Mouse (Mus musculus) limb, embryonic 13.5 days (tissue): ENCODE results near the gene Rad9b. TPM values are rescaled to one million over a fixed set of nuclear protein-coding genes. Genes with fewer than 3 reads are reported as not detected.
"Not testable (repeated sequence)": the region's sequence is repeated elsewhere in the genome, so short reads cannot be mapped to it uniquely, and the experiment has no call there.

Source experiments
- ATAC-seq: fragments of 200-750 bp; cut with Nextera tagmentation; 2 replicates; pipeline ENCODE4 v1.8.0; 2017; ENCODE audit warnings: low read depth, moderate number of reproducible peaks, moderate TSS enrichment; ENCODE audit not compliant: low FRiP score
- H3K27ac ChIP-seq: fragments of 300-500 bp; sonication (generic); 2 replicates; pipeline ENCODE4 v1.5.1; 2015; ENCODE audit warnings: inconsistent platforms, mild to moderate bottlenecking, moderate library complexity
- H3K27me3 ChIP-seq: fragments of 300-500 bp; sonication (generic); 2 replicates; pipeline ENCODE4 v1.6.1; 2015; ENCODE audit warnings: mild to moderate bottlenecking, inconsistent platforms
- H3K36me3 ChIP-seq: fragments of 300-500 bp; sonication (generic); 2 replicates; pipeline ENCODE4 v1.6.1; 2015; ENCODE audit warnings: inconsistent platforms, mild to moderate bottlenecking, moderate library complexity
- H3K4me1 ChIP-seq: fragments of 300-500 bp; sonication (generic); 2 replicates; pipeline ENCODE4 v1.6.1; 2015; ENCODE audit warnings: inconsistent platforms
- H3K4me2 ChIP-seq: fragments of 300-500 bp; sonication (generic); replicated peaks from 2 replicates; pipeline ENCODE4 v1.6.1; 2015; ENCODE audit warnings: inconsistent platforms, mild to moderate bottlenecking, moderate library complexity
- H3K4me3 ChIP-seq: fragments of 300-500 bp; sonication (generic); 2 replicates; pipeline ENCODE4 v1.5.1; 2015; ENCODE audit warnings: moderate library complexity, mild to moderate bottlenecking, inconsistent platforms
- H3K9ac ChIP-seq: fragments of 300-500 bp; sonication (generic); 2 replicates; pipeline ENCODE4 v1.6.1; 2015; ENCODE audit warnings: mild to moderate bottlenecking, inconsistent platforms
- H3K9me3 ChIP-seq: fragments of 300-500 bp; sonication (generic); 2 replicates; pipeline ENCODE4 v1.6.1; 2016; ENCODE audit warnings: inconsistent platforms
- WGBS: fragments of 180-500 bp; shearing (Covaris S2); methylation state at CpG from one replicate; pipeline ENCODE4 v1.1.7; 2015; 5-methylcytosine and 5-hydroxymethylcytosine counted together
- polyA plus RNA-seq: library from polyadenylated mRNA; unstranded; fragments of >200 nt; fragmentation: Nextera tagmentation; extraction: Ambion mirVana; gene quantifications from 2 replicates; pipeline ENCODE4 v1.2.1, GENCODE M21; 2015

Gene Rad9b
- polyA plus RNA-seq, 1 experiment from 2014 or later = 17.1 TPM

DNA sequence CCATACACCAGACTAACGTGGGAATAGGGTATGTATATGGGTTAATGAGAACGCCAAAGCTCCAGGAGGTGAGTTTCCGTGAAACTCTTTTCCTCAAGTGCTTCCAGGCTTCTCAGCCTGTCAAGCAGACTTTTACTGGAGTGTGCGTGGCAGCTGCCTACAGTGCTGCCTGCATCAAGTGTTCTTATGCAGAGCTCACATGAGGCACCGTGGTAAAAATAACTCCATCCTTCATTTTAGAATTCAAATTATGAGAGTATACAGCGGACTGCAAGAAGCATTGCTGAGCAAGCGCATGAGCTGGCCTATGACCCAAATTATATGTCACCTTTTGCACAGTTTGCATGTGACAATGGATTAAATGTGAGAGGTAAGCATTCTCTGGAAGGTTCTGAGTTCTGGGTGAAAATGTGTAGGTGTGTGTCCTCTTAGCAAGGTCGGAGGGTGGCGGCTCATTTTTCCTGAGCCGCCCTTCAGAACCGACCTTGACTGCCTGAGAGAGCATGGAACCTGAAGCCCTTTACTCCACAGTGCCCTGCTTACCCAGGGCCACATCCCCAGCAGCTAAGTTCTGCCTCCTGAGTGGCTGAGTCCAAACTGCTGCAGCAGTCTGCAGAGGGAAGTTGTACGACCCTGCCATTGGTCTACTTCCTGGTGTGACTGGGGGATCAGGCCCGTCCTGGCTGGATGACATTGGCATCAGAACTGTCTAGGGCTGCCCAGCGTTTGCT is 34.4 kb downstream of the Rad9b start:
- Histone ChIP-seq H3K9ac (no peak overlapping the region), H3K4me3 (no peak overlapping the region), H3K36me3 (peaks cover 54% of the 10 kb centered on the region), H3K27ac (peak overlapping the region; percentile 39; the same call in 1 of the 2 replicates), H3K4me1 (peaks cover 39% of the 10 kb centered on the region), H3K4me2 (no peak overlapping the region), H3K27me3 (no peaks in the 10 kb centered on the region), H3K9me3 (no peaks in the 10 kb centered on the region)
- 0 out of 2 replicates have a peak, but pooled peaks have one; percentile 37 for ATAC-seq
- 65% methylated on average over 14 of the region's 14 CpGs for WGBS

DNA sequence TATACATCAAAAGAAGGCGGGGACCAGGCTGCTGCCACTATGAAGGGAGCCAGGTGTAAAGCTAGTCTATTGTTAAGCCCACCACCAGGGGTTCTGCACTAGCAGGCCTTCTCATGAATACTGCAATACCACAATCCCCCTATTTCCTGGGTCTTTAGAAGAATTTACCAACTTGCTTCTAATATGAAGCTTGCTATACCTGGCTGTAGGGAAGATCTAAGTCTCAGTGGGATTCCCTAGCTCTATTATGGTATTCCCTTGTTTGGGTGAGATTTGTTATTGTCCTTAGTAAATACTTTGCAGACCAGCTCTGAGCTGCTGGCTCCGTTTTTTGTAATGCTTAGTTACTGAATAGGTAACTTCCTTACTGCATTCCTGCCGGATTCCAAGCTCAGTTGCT is 35.1 kb downstream of the Rad9b start:
- H3K9ac ChIP-seq, ATAC-seq, H3K4me2 ChIP-seq, H3K27ac ChIP-seq, H3K27me3 ChIP-seq, H3K4me3 ChIP-seq, H3K9me3 ChIP-seq: not testable (repeated sequence)
- Histone ChIP-seq H3K4me1 (peaks cover 40% of the 10 kb centered on the region), H3K36me3 (peaks cover 52% of the 10 kb centered on the region)
- 57% methylated on average over 3 of the region's 3 CpGs for WGBS

GRCm38 (mm10) chr5:122318100-122318499 is 35.9 kb downstream of the Rad9b start:
- H3K27ac ChIP-seq = no peak overlapping the region
- H3K27me3 ChIP-seq = no peaks in the 10 kb centered on the region
- no peaks in the 10 kb centered on the region for H3K9me3 ChIP-seq
- no peak overlapping the region for H3K4me3 ChIP-seq
- peaks cover 58% of the 10 kb centered on the region for H3K36me3 ChIP-seq
- WGBS = 69% methylated on average over 3 of the region's 3 CpGs
- peaks cover 40% of the 10 kb centered on the region for H3K4me1 ChIP-seq
- no peak overlapping the region for H3K4me2 ChIP-seq
- no peak for ATAC-seq
- H3K9ac ChIP-seq = no peak overlapping the region

GRCm38 (mm10) chr5:122317329-122318045 is 36.5 kb downstream of the Rad9b start:
- Histone ChIP-seq H3K9ac (no peak overlapping the region), H3K36me3 (peaks cover 58% of the 10 kb centered on the region), H3K4me3 (no peak overlapping the region), H3K9me3 (no peaks in the 10 kb centered on the region), H3K4me2 (no peak overlapping the region), H3K4me1 (peaks cover 40% of the 10 kb centered on the region), H3K27ac (no peak overlapping the region), H3K27me3 (no peaks in the 10 kb centered on the region)
- no peak for ATAC-seq
- 81% methylated on average over 11 of the region's 11 CpGs for WGBS

DNA sequence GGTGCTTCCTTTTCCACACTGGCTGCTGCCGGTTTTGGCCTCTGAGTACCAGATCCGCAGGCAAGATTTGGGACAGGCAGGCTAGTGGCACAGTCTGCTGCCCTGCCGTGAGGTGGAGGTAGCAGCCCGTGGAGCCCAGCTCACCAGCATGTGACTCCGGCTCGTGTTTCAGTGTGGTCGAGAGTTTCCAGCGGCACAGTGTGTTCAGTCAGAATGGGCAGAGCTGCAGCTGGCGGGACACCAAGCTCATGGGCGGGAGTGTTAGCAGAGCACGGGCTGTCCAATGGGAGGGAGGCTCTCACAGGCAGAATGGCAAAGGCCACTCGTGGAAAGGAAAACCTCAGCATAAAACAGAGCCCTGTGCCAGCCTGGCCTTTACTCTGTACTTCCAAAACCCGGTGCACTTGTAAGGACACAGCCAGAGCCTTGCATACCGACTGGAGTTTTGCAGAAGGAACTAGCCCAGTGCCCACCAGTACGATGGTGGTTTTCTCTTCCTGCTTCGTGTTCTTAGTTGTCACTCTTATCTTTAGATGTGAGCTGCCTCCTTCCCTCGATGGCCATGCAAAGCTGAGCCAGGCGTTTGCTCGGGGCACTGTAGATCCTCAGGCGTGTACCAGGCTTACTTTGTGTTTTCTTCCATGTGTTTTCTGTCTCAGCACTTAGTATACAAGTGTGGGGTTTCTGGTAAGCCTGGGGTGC is 38.9 kb downstream of the Rad9b start:
- Histone ChIP-seq H3K9ac (0 out of 2 replicates have a peak overlapping the region, but pooled peaks have one; percentile 31), H3K9me3 (no peaks in the 10 kb centered on the region), H3K4me1 (peaks cover 34% of the 10 kb centered on the region), H3K4me2 (no peak overlapping the region), H3K36me3 (peaks cover 58% of the 10 kb centered on the region), H3K27ac (peak overlapping the region; percentile 33; the same call in 1 of the 2 replicates), H3K27me3 (no peaks in the 10 kb centered on the region), H3K4me3 (no peak overlapping the region)
- ATAC-seq = peak; percentile 51; the same call in 1 of the 2 replicates
- 68% methylated on average over 20 of the region's 20 CpGs for WGBS

DNA sequence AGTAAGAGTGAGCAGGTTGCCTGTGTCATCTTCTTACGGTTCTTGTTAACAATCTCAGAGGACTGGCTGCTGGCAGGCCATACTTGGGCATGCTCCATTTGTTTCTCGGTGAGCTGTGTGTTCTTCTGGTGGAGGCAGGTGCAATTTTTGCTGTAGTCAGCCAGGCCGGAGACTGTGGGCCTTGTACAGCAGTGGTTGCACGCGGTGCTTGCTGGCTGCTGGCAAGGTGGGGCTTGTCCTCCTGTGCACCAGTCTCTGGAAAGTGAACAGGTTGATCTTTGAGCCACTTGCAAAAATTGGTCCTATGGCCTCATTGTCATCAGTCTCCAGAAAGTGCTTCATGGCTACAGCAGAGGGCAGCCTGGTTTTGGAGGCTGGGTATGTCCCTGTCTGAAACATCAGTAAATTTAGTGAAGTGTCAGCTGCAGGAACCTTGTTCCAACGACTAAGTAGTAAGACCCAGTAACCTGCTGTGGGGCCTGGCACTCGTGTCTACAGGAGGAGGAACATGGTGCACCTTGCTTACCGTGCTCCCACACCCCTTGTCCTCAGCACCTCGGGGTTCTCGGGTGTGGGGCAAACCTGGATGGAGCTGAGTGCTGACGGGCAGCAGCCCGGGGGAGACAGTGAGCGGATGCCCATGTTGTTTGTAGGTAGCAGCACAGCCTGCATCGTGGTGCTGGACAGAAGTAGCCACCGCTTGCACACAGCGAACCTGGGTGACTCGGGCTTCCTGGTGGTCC is 40.9 kb downstream of the Rad9b start:
- no peak overlapping the region for H3K27ac ChIP-seq
- no peak overlapping the region for H3K4me3 ChIP-seq
- H3K36me3 ChIP-seq = peaks cover 65% of the 10 kb centered on the region
- H3K4me1 ChIP-seq = peaks cover 14% of the 10 kb centered on the region
- 90% methylated on average over 17 of the region's 17 CpGs for whole genome bisulfite sequencing
- no peak overlapping the region for H3K9ac ChIP-seq
- no peak overlapping the region for H3K4me2 ChIP-seq
- no peaks in the 10 kb centered on the region for H3K27me3 ChIP-seq
- ATAC-seq = no peak
- no peaks in the 10 kb centered on the region for H3K9me3 ChIP-seq

DNA sequence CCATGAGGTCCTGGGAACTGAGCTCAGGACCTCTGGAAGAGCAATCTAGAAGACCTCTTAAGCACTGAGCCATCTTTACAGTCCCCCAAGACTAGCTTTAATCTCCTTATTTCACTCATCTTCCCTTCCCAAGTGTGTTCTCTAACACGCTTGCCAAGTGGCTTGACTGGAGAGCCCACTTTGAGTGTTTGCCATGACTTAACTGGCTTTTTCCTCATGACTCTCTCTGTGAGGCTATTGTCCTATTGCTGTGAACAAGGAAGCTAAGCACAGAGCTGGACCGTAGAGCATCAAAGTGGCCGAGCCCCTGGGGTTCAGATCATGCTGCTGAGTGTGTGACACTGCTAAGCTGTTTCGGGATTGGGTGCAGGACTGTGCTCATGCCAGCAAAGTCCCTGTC is 41.7 kb downstream of the Rad9b start:
- ATAC-seq = no peak
- H3K36me3 ChIP-seq = peaks cover 65% of the 10 kb centered on the region
- 97% methylated on average over 4 of the region's 4 CpGs for WGBS

GRCm38 (mm10) chr5:122311692-122312091 is 42.3 kb downstream of the Rad9b start:
- H3K27ac ChIP-seq = no peak overlapping the region
- no peak overlapping the region for H3K4me2 ChIP-seq
- 69% methylated on average over 7 of the region's 7 CpGs for WGBS
- peaks cover 65% of the 10 kb centered on the region for H3K36me3 ChIP-seq
- peaks cover 9% of the 10 kb centered on the region for H3K4me1 ChIP-seq
- 0 out of 2 replicates have a peak overlapping the region, but pooled peaks have one; percentile 25 for H3K9ac ChIP-seq
- H3K9me3 ChIP-seq = no peaks in the 10 kb centered on the region
- ATAC-seq = no peak
- no peak overlapping the region for H3K4me3 ChIP-seq
- H3K27me3 ChIP-seq = no peaks in the 10 kb centered on the region

More for the DNA sequence above, 41.7 kb downstream of the Rad9b start:
- peaks cover 9% of the 10 kb centered on the region for H3K4me1 ChIP-seq
- H3K4me3 ChIP-seq = no peak overlapping the region
- no peaks in the 10 kb centered on the region for H3K27me3 ChIP-seq
- H3K4me2 ChIP-seq = no peak overlapping the region
- no peak overlapping the region for H3K27ac ChIP-seq
- no peak overlapping the region for H3K9ac ChIP-seq
- H3K9me3 ChIP-seq = no peaks in the 10 kb centered on the region

- Histone ChIP-seq H3K4me3 (no peak overlapping the region), H3K9me3 (no peaks in the 10 kb centered on the region), H3K36me3 (peaks cover 64% of the 10 kb centered on the region), H3K4me1 (peaks cover 9% of the 10 kb centered on the region), H3K27me3 (no peaks in the 10 kb centered on the region), H3K4me2 (no peak overlapping the region), H3K9ac (no peak overlapping the region), H3K27ac (no peak overlapping the region)
- WGBS = 90% methylated on average over 8 of the region's 8 CpGs
- ATAC-seq = no peak
Measured at GRCm38 (mm10) chr5:122310699-122311098, 43.3 kb downstream of the Rad9b start.

DNA sequence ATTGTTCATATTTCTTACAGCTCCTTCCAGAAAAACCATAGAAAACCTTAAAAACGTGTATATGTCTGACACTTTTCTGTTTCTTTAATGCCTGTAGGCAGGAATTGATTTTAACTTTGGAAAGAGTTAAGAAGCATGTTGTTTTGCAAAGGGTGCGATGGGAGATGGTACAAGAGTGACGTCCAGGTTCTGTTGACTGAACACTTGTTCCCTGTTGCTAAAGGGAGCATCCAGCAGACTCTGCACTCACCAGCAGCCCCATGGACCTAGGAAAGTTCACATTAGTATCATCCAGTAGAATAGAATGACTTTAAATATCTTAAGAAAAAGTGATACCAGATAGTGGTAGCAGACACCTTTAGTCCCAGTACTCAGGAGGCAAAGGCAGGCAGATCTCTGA is 47.5 kb downstream of the Rad9b start:
- H3K27me3 ChIP-seq = no peaks in the 10 kb centered on the region
- no peak for ATAC-seq
- no peaks in the 10 kb centered on the region for H3K9me3 ChIP-seq
- H3K9ac ChIP-seq = no peak overlapping the region
- H3K4me2 ChIP-seq = no peak overlapping the region
- peaks cover 24% of the 10 kb centered on the region for H3K36me3 ChIP-seq
- no peak overlapping the region for H3K27ac ChIP-seq
- H3K4me3 ChIP-seq = no peak overlapping the region
- peaks cover 32% of the 10 kb centered on the region for H3K4me1 ChIP-seq
- 91% methylated on average over 3 of the region's 3 CpGs for WGBS

GRCm38 (mm10) chr5:122305472-122305871 is 48.6 kb downstream of the Rad9b start:
- H3K36me3 ChIP-seq = peaks cover 16% of the 10 kb centered on the region
- no peak overlapping the region for H3K4me2 ChIP-seq
- H3K27me3 ChIP-seq = no peaks in the 10 kb centered on the region
- H3K9ac ChIP-seq = no peak overlapping the region
- no peak for ATAC-seq
- H3K9me3 ChIP-seq = no peaks in the 10 kb centered on the region
- H3K27ac ChIP-seq = no peak overlapping the region
- WGBS = 95% methylated on average over 7 of the region's 7 CpGs
- H3K4me1 ChIP-seq = peaks cover 33% of the 10 kb centered on the region
- H3K4me3 ChIP-seq = no peak overlapping the region
